Mouse (Mus musculus) c-Kit-negative CD71-positive TER-119-positive erythroid progenitor cells, embryonic 14.5 days (primary cell): ENCODE data around the gene B3gat3.
A peak's percentile ranks its signal among the peaks of the same experiment; 100 is the strongest.
"Not testable (repeated sequence)": the region's sequence is repeated elsewhere in the genome, so short reads cannot be mapped to it uniquely, and the experiment has no call there.

Source experiments
- DNase-seq: peaks from one replicate; pipeline ENCODE4 v3.0.0-alpha.2; 2013; ENCODE audit warnings: low read depth, low spot score

B3gat3 gene

DNA sequence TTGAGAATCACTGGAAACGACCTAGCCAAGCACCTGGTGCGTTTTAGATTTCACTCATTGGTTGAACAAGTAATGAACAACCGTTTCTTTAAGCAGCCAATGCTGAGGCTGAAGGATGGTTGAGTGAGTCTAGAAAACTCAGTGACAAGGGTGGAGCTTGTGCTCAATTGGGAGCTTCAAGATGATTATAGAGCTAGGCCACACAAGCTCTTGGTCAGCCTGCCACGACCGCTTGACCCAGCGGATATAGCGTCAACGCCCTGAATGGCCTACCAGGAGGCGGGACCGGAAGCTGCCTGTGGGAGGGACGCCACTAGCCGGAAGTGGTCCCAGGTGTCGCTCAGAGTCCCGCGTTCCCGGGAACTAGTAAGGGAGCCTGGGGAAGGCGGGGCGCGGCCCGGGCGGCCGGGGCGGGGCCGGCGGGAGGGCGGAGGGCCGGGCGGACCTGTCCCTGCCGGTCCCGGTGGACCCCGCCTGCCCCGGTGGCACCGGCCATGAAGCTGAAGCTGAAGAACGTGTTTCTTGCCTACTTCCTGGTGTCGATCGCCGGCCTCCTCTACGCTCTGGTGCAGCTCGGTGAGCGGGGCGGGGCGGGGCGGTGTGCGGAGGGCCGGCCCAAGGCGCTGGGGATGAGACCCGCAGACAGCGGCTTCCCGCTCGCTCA is at the start of gene B3gat3:
TSS of gene B3gat3 (plus strand) at position 302 of the 664 bp plus-strand sequence.
- DNase-seq: peak; percentile 86

DNA sequence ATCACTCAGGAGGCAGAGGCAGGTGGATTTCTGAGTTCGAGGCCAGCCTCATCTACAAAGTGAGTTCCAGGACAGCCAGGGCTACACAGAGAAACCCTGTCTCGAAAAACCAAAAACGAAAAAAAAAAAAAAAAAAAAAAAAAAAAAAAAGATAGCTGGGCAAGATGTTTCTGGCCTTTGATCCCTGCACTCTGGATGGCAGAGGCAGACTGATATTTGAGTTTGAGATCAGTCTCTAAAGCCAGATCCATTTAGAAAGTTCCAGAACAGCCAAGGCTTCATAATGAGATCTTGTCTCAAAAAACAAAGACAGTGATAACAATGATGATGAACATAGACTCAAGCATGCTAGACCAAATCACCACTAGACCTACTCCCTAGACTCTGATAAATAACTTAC is 49.8 kb upstream of the B3gat3 start:
- DNase-seq: not testable (repeated sequence)

DNA sequence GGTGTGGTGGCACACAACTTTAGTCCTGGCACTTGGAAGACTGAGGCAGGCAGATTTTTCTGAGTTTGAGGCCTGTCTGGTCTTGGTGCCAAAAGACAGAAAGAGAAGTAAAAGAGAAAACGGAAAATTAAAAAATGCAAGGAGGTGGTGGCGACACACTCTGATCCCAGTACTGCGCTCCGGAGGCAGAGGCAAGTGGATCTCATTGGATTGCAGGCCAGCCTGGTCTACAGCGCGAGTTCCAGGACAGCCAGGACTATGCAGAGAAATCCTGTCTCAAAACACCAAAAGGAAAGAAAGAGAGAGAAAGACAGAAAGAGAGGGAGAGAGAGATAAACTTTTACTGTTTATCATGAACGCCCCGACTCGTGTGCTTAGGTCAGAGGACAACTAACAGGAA is 49.3 kb upstream of the B3gat3 start:
- peak; percentile 22 for DNase-seq

DNA sequence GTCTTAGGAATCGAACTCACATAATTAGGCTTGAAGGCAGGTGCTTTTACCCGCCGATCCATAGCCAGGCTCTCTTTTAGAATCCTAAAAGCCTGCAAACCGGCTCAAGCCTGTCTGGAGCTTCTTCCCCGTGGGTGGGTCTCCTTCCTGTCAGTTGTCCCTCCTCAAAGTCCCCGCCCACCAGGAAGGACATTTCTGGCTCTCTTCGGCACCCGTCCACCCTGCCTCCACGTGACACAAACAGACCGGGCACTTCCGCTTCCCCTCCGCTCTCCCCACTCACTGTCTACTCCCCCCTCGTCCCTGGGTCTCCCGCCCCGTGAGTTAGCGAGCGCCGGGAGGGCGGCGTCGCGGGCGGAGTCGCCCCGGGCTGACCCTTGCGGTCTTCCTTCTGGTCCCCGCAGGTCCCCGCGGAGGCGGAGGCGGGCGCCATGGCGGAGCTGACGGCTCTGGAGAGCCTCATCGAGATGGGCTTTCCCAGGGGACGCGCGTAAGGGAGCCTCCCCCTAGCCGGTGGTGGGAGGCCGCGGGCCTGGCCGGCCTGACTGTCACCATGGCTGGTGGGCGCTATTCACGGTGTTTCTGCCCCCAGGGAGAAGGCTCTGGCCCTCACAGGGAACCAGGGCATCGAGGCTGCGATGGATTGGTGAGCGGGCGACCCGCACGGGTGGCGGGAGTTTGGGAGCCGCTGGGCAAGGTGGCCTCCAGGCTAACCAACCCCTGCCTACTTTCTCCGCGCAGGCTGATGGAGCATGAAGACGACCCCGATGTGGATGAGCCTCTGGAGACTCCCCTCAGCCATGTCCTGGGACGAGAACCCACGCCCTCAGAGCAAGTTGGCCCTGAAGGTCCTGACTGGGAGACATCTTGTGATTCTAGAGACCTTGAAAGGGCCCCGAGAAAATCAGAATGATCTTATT is 48.6 kb upstream of the B3gat3 start, which contains the start of gene Ubxn1:
TSS of gene Ubxn1 (plus strand) at position 230 of the 920 bp plus-strand sequence.
- DNase-seq: peak; percentile 88

DNA sequence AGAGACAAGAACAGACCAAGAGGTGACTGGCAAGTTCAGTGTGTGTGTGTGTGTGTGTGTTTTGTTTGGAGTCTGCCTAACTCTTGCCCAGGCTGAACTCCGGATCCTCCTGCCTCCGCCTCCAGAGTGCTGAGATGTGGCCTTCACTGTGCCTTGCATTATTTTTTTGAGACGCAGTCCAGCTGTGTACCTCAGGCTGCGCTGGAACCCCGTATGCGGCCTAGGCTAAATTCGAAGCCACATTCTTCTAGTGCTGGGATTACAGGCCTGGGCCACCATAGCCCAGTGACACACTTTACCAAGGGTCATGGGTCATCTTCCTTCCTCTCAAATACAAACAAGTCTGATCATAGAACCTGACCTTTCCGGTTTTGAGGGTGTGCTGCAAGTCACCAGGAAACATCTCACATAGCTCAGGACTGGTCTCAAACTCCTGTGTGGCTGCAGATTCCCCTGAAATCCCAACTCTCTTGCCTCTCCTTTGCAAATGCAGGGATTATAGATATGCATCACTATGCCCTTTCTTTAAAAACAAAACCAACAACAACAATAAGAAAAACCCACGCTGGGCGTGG is 47.8 kb upstream of the B3gat3 start:
- DNase-seq: peak; percentile 9

DNA sequence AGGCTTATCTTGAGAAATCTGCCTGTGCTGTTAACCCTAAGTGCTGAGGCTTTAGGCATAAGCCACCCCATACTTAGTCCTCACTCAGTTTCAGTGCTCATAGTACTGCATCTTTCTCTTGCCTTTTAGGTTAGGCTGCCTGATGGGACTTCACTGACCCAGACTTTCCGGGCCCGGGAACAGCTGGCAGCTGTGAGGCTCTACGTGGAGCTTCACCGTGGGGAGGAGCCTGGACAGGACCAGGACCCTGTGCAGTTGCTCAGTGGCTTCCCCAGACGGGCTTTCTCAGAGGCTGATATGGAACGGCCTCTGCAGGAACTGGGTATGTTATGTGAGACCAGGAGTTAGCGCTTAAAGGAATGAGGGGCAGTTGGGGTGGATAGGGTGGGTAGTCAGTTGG is 45.1 kb upstream of the B3gat3 start:
- DNase-seq: no peak

DNA sequence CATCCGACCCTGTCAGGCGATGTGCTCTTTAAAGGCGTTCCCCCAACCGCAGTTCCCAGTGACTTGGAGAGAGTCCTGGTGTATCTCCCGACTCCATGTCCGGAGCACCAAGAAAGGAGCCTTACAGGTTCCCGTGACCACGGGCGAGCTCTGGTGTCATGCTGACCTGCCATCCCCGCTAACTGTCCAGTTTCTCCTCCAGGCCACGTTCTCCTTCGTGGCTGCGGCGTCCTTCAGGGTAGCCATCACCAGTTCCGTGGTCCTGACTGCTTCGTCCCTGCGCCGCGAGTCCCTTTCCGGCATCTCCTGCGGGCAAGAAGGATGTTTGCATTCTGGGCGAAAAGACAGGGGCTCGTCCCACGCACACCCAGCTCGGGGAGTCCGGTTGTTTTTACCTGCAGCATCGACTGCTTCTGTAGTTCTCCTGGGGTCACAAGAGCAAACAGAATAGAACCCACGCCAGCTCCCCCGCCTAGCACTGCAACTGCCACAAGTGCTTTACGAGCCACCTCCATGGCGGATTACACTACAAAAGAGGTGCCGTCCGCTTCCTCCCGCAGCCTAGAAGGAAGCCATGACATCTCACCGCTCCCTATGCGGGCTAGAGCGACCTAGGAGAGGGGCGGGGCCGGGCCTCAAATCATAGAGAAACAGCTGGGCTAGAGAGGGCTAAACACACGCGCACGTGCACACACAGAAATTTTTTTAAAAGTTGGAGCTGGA is 39.7 kb upstream of the B3gat3 start, which contains the start of gene Uqcc3:
TSS of gene Uqcc3 (minus strand) at position 613 of the 723 bp plus-strand sequence.
- DNase-seq: peak; percentile 72

DNA sequence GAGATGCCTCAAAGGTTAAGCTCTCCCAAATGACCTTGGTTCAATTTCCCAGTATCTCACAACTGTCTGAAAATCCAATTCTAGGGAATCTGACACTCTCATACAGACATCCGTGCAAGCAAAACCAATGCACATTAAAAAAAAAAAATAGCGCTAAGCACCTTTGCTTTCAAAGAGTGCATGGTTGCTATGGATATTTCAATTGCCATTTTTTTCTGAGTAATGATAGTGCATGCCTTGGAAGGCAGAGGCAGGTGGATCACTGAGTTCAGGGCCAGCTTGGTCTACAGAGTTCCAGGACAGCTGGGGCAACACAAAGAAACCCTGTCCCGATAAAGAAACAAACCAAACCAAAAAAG is 39.2 kb upstream of the B3gat3 start:
- no peak for DNase-seq

DNA sequence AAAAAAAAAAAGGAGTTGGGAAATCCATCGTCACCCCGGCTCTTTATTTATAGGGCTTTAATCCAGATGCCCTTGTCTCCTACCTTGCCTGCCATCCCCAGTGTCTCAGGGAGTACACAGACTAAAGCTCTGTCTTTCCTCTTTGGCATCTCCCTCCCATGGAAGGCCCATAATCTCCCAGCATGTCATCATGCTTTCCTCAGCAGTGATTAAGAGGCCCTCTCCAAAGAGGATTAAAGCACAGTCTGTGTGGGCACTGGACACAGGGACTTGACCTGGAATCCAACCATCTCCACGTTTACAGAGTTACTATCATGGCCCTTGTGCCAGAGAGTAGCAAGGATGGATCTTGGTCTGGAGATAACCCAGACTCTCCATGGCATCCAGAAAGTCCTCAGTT is 36.6 kb upstream of the B3gat3 start, which contains the start of the genes Lbhd1 and Gm49403:
TSS of gene Lbhd1 (plus strand) at position 117 of the 400 bp plus-strand sequence.
TSS of gene Gm49403 (plus strand) at position 315 of the 400 bp plus-strand sequence.
- DNase-seq: no peak

DNA sequence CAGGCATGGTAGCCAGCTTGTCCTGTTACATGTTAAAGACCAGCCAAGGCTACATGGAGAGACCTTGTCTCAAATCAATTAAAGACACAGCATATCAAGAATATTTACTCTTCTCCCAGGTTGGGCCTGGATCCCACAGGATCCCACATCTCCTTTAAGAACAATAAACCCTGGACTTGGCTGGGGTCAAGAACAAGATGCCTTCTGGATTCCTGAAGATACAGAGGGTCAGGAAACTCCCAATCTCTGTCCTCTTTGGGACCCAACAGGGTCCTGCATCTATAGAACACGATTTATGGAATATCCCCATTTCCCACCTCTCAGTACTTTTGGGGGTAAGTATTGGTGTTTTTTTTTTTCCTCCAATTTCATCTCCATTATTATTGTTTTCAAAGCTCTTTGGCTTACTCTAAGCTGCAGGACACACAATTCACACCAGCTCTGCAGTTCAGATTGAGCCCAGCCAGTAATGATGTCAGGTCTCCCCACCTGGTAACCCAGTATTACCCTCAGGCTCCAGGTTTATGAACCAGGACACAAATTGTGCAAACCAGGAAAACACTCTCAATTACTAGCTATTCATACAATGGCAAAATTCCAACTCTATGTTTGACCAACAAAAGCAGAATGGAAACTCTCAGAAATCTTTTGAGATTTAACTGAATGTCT is 33.1 kb upstream of the B3gat3 start:
- DNase-seq: no peak

DNA sequence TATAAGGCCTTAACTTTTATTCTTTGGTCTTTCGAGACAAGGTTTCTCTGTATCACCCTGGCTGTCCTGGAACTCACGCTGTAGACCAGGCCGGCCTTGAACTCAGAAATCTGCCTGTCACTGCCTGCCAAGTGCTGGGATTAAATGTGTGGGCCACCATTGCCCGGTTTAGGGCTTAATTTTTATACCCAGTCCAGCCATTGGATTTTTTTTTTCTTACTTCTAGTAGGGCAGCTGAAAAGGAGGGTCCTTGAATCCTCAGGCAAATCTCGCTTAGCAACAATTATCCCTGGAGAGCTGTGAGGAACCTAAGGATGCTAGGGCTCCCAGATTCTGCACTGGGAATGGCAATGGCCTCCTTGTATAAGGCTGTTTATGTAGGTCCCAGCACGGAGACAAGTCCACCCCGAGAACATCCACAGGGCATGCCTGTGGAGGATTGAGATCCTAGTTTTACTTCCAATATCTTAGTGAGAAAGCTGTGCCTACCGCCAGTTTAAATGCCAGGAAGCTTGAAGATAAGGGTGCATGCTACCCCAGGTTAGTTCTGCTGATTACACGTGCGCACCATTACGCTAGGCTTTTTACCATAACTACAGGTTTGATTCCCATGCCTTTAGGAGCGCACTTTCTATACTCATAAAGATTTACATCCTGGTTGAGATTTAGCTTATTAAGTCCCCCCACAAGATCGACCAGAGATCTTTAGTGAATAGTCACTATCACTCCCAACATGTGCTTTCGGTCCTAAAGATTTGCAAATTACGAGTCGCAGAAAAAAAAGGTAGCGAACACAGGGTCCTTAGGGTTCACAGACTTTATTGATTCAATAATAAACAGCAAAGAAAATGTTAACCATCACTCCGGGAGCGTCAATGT is 32.4 kb upstream of the B3gat3 start:
- DNase-seq: peak; percentile 28

DNA sequence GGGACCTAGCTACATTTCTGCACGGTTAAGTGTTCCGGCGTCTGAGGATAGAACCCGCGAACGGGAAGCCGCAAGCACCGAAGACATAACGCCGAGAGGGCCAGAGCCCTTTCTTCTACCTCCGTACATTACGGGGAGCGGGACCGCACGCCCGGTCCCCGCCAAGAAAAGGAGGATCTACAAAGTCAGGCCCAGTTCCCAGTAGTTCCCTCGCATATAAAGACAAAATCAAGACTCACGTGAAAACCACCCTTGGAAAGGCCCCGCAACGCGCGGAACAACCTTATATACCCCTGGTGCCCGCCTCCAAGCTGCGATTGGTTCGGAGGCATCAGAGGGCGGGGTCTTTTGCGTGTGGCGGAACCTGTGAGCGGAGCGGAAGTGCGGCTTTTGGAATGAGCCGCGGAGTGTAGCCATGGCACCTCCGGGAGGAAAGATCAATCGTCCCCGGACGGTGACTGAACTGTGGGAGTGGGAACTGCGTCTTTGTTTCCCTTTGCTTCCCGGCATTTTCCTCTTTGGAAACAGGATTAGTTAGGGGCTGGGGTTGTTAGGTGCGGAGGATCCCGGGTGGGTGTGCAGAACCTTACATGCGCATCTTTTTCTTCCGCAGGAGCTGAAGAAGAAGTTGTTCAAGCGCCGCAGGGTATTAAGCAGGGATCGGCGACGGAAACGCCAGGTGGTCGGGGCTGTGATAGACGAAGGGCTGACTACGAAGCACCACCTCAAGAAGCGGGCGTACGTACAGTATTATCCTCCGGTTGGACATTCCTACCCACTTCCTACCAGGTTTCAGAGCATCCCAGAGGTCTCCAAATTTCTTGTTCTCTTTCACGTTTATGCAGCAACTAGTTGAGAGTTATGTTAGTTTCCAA is 31.4 kb upstream of the B3gat3 start, which contains the start of the genes 1810009A15Rik and Gm49416:
TSS of gene 1810009A15Rik (plus strand) at position 343 of the 875 bp plus-strand sequence.
TSS of gene Gm49416 (plus strand) at position 416 of the 875 bp plus-strand sequence.
- DNase-seq: peak; percentile 93

DNA sequence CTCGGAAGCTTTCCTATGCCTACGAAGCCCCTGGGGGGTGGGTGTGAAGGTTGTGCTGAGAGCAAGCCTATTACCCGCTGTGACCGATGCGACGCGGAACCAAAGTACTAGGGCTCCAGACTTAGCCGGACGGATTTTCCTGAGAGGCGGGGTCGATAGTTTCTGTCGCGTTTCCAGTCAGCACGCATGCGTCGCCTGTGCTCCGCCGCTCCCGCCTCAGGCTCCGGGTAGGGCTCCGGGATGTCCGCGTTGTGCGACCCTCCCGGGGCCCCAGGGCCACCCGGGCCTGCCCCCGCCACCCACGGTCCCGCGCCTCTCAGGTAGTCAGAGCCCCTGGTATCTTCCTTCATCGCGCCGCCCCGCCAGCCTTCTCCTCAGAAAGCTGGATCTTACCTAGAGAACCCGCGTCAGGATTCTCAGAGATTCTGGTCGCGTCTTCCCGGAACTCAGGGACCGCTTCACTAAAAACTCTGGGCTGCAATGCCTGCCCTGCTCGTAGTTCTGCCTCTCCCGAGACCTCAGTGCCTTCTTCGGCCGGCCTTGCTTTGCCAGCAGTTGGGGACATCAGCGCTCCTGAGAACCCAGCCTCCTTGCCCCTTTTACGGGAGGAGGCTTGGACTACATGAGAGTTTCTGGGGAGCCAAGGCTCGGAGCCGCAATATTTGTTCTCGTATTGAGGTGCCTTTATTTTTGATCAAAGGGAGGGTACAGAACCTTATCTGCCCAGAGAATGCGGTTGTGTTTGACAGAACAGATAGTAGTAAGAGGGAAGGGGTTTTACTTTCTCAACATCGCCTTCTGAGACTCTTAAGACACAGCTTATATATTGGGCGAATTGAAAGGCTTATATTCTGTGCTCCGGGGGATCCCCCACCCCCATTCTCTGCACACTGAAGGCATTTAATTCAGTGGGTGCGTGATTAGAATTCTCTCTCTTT is 27.1 kb upstream of the B3gat3 start, which contains the start of gene Ints5:
TSS of gene Ints5 (plus strand) at position 177 of the 938 bp plus-strand sequence.
- DNase-seq: peak; percentile 82

DNA sequence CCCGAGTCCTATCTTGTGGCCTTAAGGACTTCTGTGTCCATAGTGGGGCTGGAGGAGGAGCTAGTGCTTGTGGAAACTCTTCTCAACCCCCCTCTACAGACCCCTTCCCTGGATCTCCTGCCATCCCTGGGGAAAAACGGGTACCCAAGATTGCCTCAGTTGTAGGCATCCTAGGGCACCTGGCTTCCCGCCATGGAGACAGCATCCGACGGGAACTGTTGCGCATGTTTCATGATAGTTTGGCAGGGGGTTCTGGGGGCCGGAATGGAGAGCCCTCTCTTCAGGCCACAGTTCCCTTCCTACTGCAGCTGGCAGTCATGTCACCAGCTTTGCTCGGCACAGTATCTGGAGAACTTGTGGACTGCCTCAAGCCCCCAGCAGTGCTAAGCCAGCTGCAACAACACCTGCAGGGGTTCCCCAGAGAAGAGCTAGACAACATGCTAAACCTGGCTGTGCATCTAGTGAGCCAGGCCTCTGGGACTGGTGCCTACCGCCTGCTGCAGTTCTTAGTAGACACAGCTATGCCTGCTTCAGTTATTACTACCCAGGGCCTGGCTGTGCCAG is 24.7 kb upstream of the B3gat3 start:
- no peak for DNase-seq

DNA sequence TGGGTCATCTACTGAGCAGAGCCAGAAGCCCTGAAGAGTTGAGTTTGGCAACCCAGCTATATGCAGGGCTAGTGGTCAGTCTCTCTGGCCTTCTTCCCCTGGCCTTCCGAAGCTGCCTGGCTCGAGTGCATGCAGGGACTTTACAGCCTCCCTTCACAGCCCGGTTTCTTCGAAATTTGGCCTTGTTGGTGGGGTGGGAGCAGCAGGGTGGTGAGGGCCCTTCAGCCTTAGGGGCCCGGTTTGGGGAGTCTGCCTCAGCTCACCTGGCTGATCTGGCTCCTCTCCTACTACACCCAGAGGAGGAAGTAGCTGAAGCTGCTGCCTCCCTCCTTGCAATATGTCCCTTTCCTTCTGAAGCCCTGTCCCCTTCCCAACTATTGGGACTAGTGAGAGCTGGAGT is 23.9 kb upstream of the B3gat3 start:
- DNase-seq: not testable (repeated sequence)

DNA sequence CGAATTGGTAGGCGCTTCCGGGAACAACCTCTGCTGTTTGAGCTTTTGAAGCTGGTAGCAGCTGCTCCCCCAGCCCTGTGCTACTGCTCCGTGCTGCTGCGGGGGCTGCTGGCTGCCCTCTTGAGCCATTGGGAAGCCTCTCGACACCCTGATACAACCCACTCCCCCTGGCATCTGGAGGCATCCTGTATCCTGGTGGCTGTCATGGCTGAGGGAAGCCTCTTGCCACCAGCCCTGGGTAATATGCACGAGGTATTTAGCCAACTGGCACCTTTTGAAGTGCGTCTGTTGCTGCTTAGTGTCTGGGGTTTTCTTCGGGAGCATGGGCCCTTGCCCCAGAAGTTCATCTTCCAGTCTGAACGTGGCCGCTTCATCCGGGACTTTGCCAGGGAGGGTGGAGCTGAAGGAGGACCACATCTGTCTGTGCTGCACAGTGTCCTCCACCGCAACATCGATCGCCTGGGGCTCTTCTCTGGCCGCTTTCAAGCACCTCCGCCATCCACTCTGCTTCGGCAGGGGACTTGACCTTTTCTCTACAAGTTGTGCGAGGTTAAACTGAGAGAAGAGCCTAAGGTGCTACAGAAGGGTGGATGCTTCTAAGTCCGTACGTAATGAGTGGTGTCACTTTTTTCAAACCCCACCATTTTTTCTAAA is 22.8 kb upstream of the B3gat3 start:
- not testable (repeated sequence) for DNase-seq
